ENCODE assay signal across 9 mouse cellular contexts in genomic region chr17:62862298-62862999, GRCm38 (mm10). TPM values are rescaled to one million over a fixed set of nuclear protein-coding genes. Genes with fewer than 3 reads are reported as not detected.
DNase-seq lines count a peak whose midpoint lies in the region; ATAC-seq and TF ChIP-seq lines count a peak whose summit lies in the region.
"Had no signal": no experiment of that assay in that cellular context is flagged by ENCODE, and none has a peak within 500 bp of the region (broad histone marks: within the 10 kb centered on the region; RNA-seq: fewer than 3 reads in every experiment).

No protein-coding gene starts in this region.

- peak; percentile 72; the same call in 1 of the 2 replicates for ATAC-seq in embryonic facial prominence, embryonic 15.5 days (ENCODE audit: insufficient number of reproducible peaks, low FRiP score, low TSS enrichment, low read depth)
- ATAC-seq in hindbrain, embryonic 12.5 days (ENCODE audit: low FRiP score): peak; percentile 82
- ATAC-seq in megakaryocyte progenitor cell, adult 5-6 weeks (replicated peaks; ENCODE audit: poor library complexity): peak; percentile 31

- H3K9ac ChIP-seq in embryonic facial prominence, embryonic 15.5 days: no peak overlapping the region
- H3K9ac ChIP-seq in hindbrain, embryonic 12.5 days: no peak overlapping the region

- peak overlapping the region; percentile 71 for H3K27ac ChIP-seq in embryonic facial prominence, embryonic 15.5 days (replicated peaks)
- peak overlapping the region; percentile 79 for H3K27ac ChIP-seq in hindbrain, embryonic 12.5 days

- peaks cover 6% of the 10 kb centered on the region; the same call in 1 of the 2 replicates for H3K4me1 ChIP-seq in E14TG2a.4 (replicated peaks; ENCODE audit: low read depth, low read length)
- H3K4me1 ChIP-seq in embryonic facial prominence, embryonic 15.5 days: peaks cover 18% of the 10 kb centered on the region
- H3K4me1 ChIP-seq in hindbrain, embryonic 12.5 days: peaks cover 23% of the 10 kb centered on the region

- TF ChIP-seq CTCF in E14TG2a.4 (conservative IDR thresholded peaks at IDR 0.05; ENCODE audit: low read length): no peak

- H3K4me2 ChIP-seq in embryonic facial prominence, embryonic 15.5 days (replicated peaks): peak overlapping the region; percentile 15
- H3K4me2 ChIP-seq in hindbrain, embryonic 12.5 days (replicated peaks): peak overlapping the region; percentile 32

- H3K9me3 ChIP-seq in E14TG2a.4 (ENCODE audit: low read length): no peaks in the 10 kb centered on the region
- H3K9me3 ChIP-seq in embryonic facial prominence, embryonic 15.5 days (replicated peaks): no peaks in the 10 kb centered on the region
- H3K9me3 ChIP-seq in hindbrain, embryonic 12.5 days (replicated peaks): no peaks in the 10 kb centered on the region

- H3K27me3 ChIP-seq in E14TG2a.4 (ENCODE audit: insufficient read depth, low read length): 0 out of 2 replicates have a peak, but pooled peaks cover 3% of the 10 kb centered on the region
- H3K27me3 ChIP-seq in embryonic facial prominence, embryonic 15.5 days: no peaks in the 10 kb centered on the region
- H3K27me3 ChIP-seq in hindbrain, embryonic 12.5 days: no peaks in the 10 kb centered on the region
- H3K27me3 ChIP-seq: CH12.LX had no signal

- intact Hi-C loops in heart, postnatal 25 days (cut with DNase I): no loop called here

- 22% methylated on average over 12 of the region's 12 CpGs for WGBS in embryonic facial prominence, embryonic 15.5 days
- 23% methylated on average over 12 of the region's 12 CpGs for WGBS in hindbrain, embryonic 12.5 days

- peak overlapping the region; percentile 55 for H3K4me3 ChIP-seq in E14TG2a.4 (replicated peaks; ENCODE audit: low read length)
- H3K4me3 ChIP-seq in embryonic facial prominence, embryonic 15.5 days (replicated peaks): no peak overlapping the region
- H3K4me3 ChIP-seq in hindbrain, embryonic 12.5 days: no peak overlapping the region

- no peaks in the 10 kb centered on the region for H3K36me3 ChIP-seq in E14TG2a.4 (ENCODE audit: insufficient read depth, low read length)
- no peaks in the 10 kb centered on the region for H3K36me3 ChIP-seq in embryonic facial prominence, embryonic 15.5 days
- H3K36me3 ChIP-seq in hindbrain, embryonic 12.5 days: no peaks in the 10 kb centered on the region

- DNase-seq in heart, adult 18-20 months: peak; percentile 10 to 36
- DNase-seq in heart, postnatal 25 days (ENCODE audit: low spot score): no peak
- peak; percentile 35 for DNase-seq in telencephalon, adult 2 months (ENCODE audit: low read depth, low spot score)
- no peak for DNase-seq in adrenal gland, postnatal 10 days

RNA-seq across cellular contexts. Expression of gene Efna5, which starts 18.7 kb away (rescaled TPM):
- 10 to 100 TPM; 14.0 to 19.6 TPM for total RNA-seq in heart, adult 18-20 months (2021)
- total RNA-seq in heart, postnatal 25 days (2021): 10 to 100 TPM; 21.0 to 23.0 TPM
- 70.6 and 71.9 TPM in 2 replicates for polyA plus RNA-seq in embryonic facial prominence, embryonic 15.5 days (2015; fragmentation: Nextera tagmentation; extraction: Ambion mirVana)
- polyA plus RNA-seq in hindbrain, embryonic 12.5 days (2016; fragmentation: Nextera tagmentation; extraction: Ambion mirVana): 61.3 and 63.3 TPM in 2 replicates
- not detected in 2 replicates for total RNA-seq in megakaryocyte progenitor cell, adult 5-6 weeks (2015)
- total RNA-seq in megakaryocyte progenitor cell, adult 5-6 weeks (2017): not detected in 2 replicates
- 10 to 100 TPM; 24.5 to 30.3 TPM for total RNA-seq in adrenal gland, postnatal 10 days (2021)

Comparison
In these comparisons a context has a peak if more than half of its experiments do, and no peak if none do; other contexts are left out.
1. DNase-seq: peak in heart, adult 18-20 months (2 of 2) and telencephalon, adult 2 months (single experiment); none in heart, postnatal 25 days (single experiment) and adrenal gland, postnatal 10 days (single experiment).
2. ATAC-seq: peak in every context shown above with its lines; median percentile 82 in hindbrain, embryonic 12.5 days; 72 in embryonic facial prominence, embryonic 15.5 days; 31 in megakaryocyte progenitor cell, adult 5-6 weeks.
3. RNA of gene Efna5, which starts 18.7 kb away (total RNA-seq): 24.5 to 30.3 TPM in adrenal gland, postnatal 10 days, 21.0 to 23.0 TPM in heart, postnatal 25 days and 14.0 to 19.6 TPM in heart, adult 18-20 months; not detected in megakaryocyte progenitor cell, adult 5-6 weeks; every median in the first group is over 10 times any median in the second.